In genomic region chr2:142698650-142699049, GRCm38 (mm10) we compare ENCODE assay signal across 8 mouse cellular contexts.
DNase-seq lines count a peak whose midpoint lies in the region; ATAC-seq and TF ChIP-seq lines count a peak whose summit lies in the region.

No protein-coding gene starts in this region.

- peak; percentile 52; the same call in 1 of the 2 replicates for ATAC-seq in lung, embryonic 14.5 days (ENCODE audit: insufficient read depth)

- TF ChIP-seq CTCF in lung, embryonic 14.5 days (IDR thresholded peaks at IDR 0.05; ENCODE audit: low read depth): no peak

- intact Hi-C loops in left cerebral cortex, postnatal 14 days (cut with DNase I): no loop called here

- DNase-seq in adrenal gland, postnatal 10 days: peak; percentile 53
- DNase-seq in adrenal gland, adult 18-20 months (ENCODE audit: low spot score in 2 of 2): no peak
- peak; percentile 67 for DNase-seq in lung, embryonic 14.5 days
- DNase-seq in lung, postnatal 25 days (ENCODE audit: low spot score): no peak
- peak; percentile 44 to 75 for DNase-seq in heart, adult 9 months (ENCODE audit: low spot score in 2 of 2)
- peak; percentile 22 to 48 for DNase-seq in left cerebral cortex, postnatal 14 days (ENCODE audit: low spot score in 2 of 2)
- no peak for DNase-seq in embryonic facial prominence, embryonic 10.5 days (ENCODE audit: low spot score)
- no peak for DNase-seq in embryo, embryonic 10 days (ENCODE audit: low spot score)

- no peak overlapping the region for H3K9ac ChIP-seq in lung, embryonic 14.5 days

- WGBS in lung, embryonic 14.5 days: 39% methylated on average over 3 of the region's 3 CpGs
- 90% methylated on average over 3 of the region's 3 CpGs for WGBS in embryonic facial prominence, embryonic 10.5 days

- no peak overlapping the region for H3K4me3 ChIP-seq in lung, embryonic 14.5 days (ENCODE audit: low read depth, low read length)
- no peak overlapping the region for H3K4me3 ChIP-seq in embryonic facial prominence, embryonic 10.5 days

- H3K27me3 ChIP-seq in lung, embryonic 14.5 days (ENCODE audit: insufficient read depth, low read length): no peaks in the 10 kb centered on the region
- H3K27me3 ChIP-seq in embryonic facial prominence, embryonic 10.5 days (replicated peaks; ENCODE audit: low read depth, poor library complexity, severe bottlenecking): no peaks in the 10 kb centered on the region

- no peak overlapping the region for H3K4me2 ChIP-seq in lung, embryonic 14.5 days

- no peaks in the 10 kb centered on the region for H3K4me1 ChIP-seq in lung, embryonic 14.5 days (ENCODE audit: insufficient read depth)
- peaks cover 16% of the 10 kb centered on the region for H3K4me1 ChIP-seq in embryonic facial prominence, embryonic 10.5 days

- no peak overlapping the region for H3K27ac ChIP-seq in lung, embryonic 14.5 days (ENCODE audit: low read depth)
- no peak overlapping the region for H3K27ac ChIP-seq in embryonic facial prominence, embryonic 10.5 days (replicated peaks)

- H3K36me3 ChIP-seq in lung, embryonic 14.5 days (ENCODE audit: insufficient read depth): no peaks in the 10 kb centered on the region
- 0 out of 2 replicates have a peak, but pooled peaks cover 4% of the 10 kb centered on the region for H3K36me3 ChIP-seq in embryonic facial prominence, embryonic 10.5 days (replicated peaks)

- H3K9me3 ChIP-seq in lung, embryonic 14.5 days (ENCODE audit: low read depth, low read length): no peaks in the 10 kb centered on the region
- H3K9me3 ChIP-seq in embryonic facial prominence, embryonic 10.5 days: no peaks in the 10 kb centered on the region

Comparison
In these comparisons a context has a peak if more than half of its experiments do, and no peak if none do; other contexts are left out.
1. DNase-seq: peak in adrenal gland, postnatal 10 days (single experiment), lung, embryonic 14.5 days (single experiment), heart, adult 9 months (2 of 2) and left cerebral cortex, postnatal 14 days (2 of 2); none in adrenal gland, adult 18-20 months (0 of 2), lung, postnatal 25 days (single experiment), embryonic facial prominence, embryonic 10.5 days (single experiment) and embryo, embryonic 10 days (single experiment).